Mouse (Mus musculus) lung, adult 2 months (tissue): ENCODE results near the gene Zfp472.

ENCODE experiments used
- CTCF ChIP-seq: fragments of 200-500 bp; IDR thresholded peaks from 2 replicates; pipeline ENCODE4 v1.5.1; 2011; ENCODE audit warnings: mild to moderate bottlenecking, low read length, control low read depth; ENCODE audit not compliant: insufficient read depth
- POLR2A ChIP-seq: fragments of 200-500 bp; IDR thresholded peaks from 2 replicates; pipeline ENCODE4 v1.6.1; 2011; ENCODE audit warnings: low read depth, mild to moderate bottlenecking, control low read depth, low read length, borderline replicate concordance; ENCODE audit errors: extremely low read depth

DNA sequence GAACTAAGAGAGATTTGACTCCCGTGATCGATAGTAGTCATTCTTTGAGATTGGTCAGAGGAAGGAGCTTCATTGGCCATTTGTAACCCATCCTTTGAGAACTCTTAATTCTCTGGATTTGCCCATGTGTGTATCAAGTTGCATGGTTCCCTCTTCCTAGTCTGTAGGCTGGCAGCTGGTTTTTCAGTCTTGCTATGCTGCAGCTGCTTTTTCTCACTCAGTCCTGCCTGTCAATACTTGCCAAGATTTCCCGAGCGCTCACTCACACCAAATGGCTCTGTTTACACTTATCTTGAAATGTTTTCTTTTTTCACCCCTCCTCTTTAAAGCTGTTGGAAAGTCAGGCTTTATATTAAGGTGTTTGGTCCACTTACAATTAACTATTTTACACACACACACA lies 15.7 kb downstream of the Zfp472 start:
- TF ChIP-seq CTCF (no peak), POLR2A (no peak)
